Mouse (Mus musculus): ENCODE results near the gene Zc2hc1c.

The Zc2hc1c gene

DNA sequence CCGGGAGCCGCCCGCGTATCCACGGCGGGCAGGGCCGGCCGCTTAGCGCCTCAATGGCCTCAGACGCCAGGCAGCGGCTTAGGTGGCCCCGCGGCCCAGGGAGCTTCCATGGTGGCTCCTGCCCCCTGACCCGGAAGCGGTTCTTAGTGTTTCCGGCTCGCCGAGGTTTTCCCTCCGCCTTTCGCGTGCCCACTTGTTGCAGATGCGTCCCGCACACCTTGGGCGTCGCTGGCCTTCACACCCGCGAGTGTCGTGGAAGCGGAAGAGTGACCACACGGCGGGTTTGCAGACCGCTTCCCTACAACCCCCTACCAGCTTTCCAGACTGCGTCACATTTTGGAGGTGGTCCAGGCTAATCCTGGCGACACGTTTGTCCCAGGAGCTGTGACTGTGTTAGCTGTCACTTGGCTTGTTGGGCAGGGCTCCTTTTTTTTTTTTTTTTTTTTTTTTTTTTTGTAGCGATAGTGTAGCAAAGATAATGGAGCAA is 50.9 kb downstream of the Zc2hc1c start, which contains the start of gene Nek9:
Nek9 (minus strand) TSS at position 120 of the 487 bp plus-strand sequence.
- DNase-seq (ENCODE audit: low spot score in 2 of 2): peak; percentile 90 to 96

DNA sequence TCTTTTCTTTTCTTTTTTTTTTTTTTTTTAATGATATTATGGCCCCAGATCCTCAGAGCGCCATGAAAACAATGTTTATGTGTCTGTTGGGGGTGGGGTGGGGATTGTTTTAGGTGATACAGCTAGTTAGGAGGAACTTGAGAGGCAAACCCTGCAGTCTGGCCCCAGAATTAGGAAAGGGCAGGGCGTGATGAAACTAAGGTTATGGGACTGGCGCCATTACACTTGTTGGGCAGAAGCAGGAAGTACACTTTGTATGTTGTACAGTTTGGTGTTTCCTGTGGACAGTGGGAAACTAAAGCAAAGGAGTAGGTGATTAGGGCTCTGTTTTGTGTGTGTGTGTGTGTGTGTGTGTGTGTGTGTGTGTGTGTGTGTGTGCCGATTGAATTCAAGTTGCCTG is 51.6 kb downstream of the Zc2hc1c start:
- peak; percentile 55 to 67 for DNase-seq (ENCODE audit: low spot score in 2 of 2)

DNA sequence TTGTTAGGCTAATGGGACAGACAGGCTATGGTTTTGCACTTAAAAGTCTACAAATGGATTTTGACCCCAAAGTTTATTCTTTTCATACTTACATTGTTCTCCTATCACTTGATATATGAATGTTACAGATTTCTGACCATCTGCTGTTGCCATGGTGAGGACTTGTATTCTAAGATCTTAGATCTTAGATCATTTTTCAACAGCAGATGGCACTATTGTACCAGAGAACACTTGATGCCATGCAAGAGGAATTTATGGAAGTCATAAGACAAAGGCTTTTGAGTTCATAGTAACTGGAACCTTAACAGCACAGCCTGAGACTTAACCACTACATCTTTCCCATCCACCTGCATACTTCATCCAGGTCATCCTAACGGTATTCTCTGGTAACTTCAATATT is 52.7 kb downstream of the Zc2hc1c start:
- no peak for DNase-seq (ENCODE audit: low spot score in 2 of 2)

DNA sequence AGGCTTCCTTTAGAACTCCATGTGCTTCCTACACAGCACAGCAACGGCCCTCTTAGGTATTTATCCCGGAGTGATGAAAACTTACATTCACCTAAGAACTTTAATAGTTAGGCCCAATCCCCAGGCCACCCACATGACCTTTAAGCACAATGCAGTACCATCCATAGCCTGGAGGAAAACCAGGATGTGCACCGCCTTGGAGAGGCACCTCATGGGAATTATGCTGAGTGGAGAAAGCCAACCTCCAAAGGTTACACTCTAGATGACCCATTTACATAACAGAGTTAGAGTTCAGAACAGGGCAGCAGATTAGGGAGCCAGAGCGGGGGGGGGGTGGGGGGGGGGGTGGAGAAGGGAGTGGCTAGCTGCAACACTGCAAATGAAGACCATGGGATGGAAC is 53.9 kb downstream of the Zc2hc1c start:
- DNase-seq (ENCODE audit: low spot score in 2 of 2): no peak

DNA sequence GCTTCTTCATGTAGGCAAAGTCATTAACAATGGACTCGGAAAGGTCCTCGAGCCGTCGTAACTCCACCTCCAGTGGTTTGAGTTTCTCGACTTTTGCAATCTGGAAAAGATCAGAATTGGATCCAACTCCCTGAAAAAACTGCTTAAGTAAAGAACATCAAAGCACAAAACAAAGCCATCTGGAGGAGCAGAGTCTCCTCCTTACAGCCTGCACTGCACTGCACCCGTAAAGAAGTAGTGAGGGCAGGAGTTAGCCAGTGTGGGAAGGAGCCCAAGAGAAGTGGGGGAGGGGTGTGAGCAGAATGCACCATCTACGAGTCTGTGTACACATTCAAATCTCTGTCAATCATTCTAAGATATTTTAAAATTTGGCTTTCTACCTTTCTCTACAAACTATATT is 55.9 kb downstream of the Zc2hc1c start:
- DNase-seq (ENCODE audit: low spot score in 2 of 2): no peak

DNA sequence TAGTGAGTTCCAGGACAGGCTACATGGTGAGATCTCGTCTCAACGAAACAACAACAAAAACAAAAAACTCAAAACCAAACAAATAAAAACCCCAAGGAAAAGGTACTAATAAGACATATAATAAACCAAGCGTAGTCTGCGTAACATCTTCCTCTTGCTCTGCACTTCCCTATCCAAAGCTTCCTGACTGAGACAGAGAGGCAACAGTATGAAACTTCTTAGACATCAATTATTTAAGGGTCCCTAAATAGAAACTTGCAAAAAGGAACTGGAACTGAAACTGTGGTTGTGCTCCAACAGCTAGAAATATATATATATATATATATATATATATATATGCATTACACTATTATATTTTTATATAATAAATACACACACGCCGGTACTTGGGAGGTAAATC is 57.2 kb downstream of the Zc2hc1c start:
- no peak for DNase-seq (ENCODE audit: low spot score in 2 of 2)

DNA sequence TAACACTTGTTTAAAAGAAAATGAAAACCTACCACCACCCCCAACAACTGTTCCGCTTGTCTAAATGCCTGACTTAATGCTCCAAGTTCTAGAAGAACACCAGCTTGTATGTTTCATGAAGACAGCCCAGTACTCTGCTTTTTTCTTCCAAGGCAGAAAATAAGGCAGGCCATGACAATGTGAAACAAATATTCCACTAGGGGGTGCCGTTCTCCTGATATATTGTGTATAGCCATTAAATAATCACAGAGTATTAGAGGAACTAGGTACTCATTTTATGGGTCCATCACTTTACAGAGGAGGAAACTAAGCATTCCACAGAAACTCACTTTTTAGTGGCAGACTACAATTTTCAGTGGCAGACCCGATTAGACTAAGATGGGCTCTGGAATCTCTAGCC is 58.0 kb downstream of the Zc2hc1c start:
- peak; percentile 39 to 67 for DNase-seq (ENCODE audit: low spot score in 2 of 2)

DNA sequence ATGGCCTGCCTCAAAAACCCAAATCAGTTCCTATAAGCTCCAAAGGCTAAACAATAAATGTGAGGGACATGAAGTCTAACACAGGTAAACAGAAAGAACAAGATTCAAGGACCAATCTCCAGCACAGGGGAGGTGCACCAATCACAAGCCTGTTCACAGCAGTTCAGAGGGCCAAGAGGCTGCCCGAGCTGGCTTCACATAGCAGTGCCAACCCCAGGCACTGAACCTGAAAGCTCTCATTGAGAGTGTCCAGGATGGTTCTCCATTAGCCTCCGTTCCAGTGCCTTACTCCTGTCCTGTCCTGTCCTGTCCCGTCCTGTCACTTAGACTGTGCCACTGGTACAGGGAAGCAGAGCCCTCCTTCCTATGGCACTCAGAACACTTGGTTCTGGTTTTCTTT is 58.8 kb downstream of the Zc2hc1c start:
- no peak for DNase-seq (ENCODE audit: low spot score in 2 of 2)

DNA sequence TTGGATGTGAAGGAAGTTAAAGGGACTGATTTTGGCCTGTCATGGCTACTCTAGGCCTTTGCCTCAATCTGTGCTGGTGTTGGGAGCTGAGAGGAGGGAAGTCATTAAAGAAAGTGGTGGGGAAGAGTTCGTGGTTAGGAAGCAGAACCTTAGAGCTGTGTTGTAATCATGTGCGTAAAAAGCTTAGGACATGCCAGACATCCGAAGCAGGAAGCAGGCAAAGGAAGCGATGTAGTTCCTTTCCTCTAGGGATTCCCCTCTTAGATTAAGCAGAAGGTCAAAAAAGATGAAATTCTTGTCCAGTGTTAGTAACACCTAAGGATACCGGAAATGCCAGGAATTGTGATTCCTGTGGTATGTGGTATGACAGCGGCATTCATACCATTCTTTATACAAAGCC is 59.9 kb downstream of the Zc2hc1c start:
- no peak for DNase-seq (ENCODE audit: low spot score in 2 of 2)

Measured in spleen, postnatal 4 days (tissue).